Mouse (Mus musculus) neutrophil, adult 5-6 weeks (primary cell): ENCODE data around the gene Mfap5. TPM values are rescaled to one million over a fixed set of nuclear protein-coding genes. Genes with fewer than 3 reads are reported as not detected.
"Not testable (repeated sequence)": the region's sequence is repeated elsewhere in the genome, so short reads cannot be mapped to it uniquely, and the experiment has no call there.

Experiments used
- ATAC-seq: fragments of 151-379, 151-347 bp; 2 replicates; pipeline ENCODE4 v1.8.0; 2017; ENCODE audit warnings: mild to moderate bottlenecking, moderate TSS enrichment; ENCODE audit not compliant: insufficient number of reproducible peaks, poor library complexity, low FRiP score, severe bottlenecking; ENCODE audit errors: extremely low read depth
- total RNA-seq: library from RNA; stranded (forward); fragments of 200-1000 nt; gene quantifications from 2 replicates; pipeline ENCODE4 v1.2.3, GENCODE M21; 2017

Mfap5 gene
- total RNA-seq, 1 experiment from 2014 or later: not detected

DNA sequence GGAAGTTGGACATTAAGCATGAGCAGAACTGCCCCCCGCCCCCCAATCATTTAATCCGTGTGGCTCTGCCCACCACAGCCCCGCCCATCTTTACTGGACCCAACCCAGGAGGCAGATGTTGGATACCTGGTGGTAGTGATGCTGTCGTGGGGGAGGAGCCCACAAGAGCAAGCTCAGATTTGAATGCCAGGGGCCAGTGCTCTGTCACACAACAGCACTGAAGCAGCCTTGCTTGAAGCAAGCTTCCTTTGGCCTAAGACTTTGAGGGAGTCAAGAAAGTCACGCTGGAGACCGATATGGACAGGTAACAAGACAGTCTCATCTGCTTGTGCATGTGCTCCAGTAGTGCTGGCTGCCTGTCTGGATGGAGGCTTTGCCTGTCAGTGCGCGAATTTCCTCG is 48.0 kb downstream of the Mfap5 start, which contains the start of gene Aicda:
Gene Aicda (plus strand): TSS at position 196 of the 400 bp plus-strand sequence.
- ATAC-seq: no peak

GRCm38 (mm10) chr6:122554102-122554501 is 48.5 kb downstream of the Mfap5 start:
- ATAC-seq: no peak

GRCm38 (mm10) chr6:122555266-122555665 is 49.6 kb downstream of the Mfap5 start:
- ATAC-seq: no peak

DNA sequence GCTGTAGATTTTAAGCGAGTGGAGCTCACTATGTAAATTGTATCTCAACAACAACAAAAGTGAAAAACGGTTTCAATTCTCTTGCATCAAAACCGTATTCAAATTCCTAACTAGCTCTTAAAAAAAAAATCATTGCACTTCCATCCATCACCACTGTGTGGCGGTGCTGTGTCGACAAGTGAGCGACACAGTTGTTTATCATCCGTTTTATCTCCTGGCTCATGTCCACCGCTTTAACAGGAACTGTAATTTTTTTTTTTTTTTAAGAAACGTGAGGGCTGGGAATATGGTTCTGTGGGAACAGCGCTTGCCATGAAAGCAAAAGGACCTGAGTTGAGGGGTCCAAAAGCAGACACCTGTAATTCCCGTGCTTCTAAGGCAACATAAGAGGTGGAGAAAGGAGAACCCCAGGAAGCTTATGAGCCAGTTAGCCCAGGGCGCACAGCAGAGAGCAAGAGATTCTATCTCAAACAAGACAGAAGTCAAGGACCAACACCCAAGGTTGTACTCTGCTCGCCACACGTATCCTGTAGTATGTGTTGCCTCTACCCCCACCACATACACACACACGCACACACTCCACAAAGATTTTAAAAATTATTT is 51.4 kb downstream of the Mfap5 start:
- ATAC-seq: peak; percentile 81

GRCm38 (mm10) chr6:122560427-122560826 is 54.8 kb downstream of the Mfap5 start:
- peak; percentile 75 for ATAC-seq

GRCm38 (mm10) chr6:122561005-122561404 is 55.4 kb downstream of the Mfap5 start:
- no peak for ATAC-seq

DNA sequence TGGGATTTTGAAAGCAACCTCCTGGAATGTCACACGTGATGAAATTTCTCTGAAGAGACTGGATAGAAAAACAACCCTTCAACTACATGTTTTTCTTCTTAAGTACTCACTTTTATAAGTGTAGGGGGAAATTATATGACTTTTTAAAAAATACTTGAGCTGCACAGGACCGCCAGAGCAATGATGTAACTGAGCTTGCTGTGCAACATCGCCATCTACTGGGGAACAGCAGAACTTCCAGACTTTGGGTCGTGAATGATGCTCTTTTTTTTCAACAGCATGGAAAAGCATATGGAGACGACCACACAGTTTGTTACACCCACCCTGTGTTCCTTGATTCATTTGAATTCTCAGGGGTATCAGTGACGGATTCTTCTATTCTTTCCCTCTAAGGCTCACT is 56.8 kb downstream of the Mfap5 start:
- ATAC-seq: peak; percentile 71

DNA sequence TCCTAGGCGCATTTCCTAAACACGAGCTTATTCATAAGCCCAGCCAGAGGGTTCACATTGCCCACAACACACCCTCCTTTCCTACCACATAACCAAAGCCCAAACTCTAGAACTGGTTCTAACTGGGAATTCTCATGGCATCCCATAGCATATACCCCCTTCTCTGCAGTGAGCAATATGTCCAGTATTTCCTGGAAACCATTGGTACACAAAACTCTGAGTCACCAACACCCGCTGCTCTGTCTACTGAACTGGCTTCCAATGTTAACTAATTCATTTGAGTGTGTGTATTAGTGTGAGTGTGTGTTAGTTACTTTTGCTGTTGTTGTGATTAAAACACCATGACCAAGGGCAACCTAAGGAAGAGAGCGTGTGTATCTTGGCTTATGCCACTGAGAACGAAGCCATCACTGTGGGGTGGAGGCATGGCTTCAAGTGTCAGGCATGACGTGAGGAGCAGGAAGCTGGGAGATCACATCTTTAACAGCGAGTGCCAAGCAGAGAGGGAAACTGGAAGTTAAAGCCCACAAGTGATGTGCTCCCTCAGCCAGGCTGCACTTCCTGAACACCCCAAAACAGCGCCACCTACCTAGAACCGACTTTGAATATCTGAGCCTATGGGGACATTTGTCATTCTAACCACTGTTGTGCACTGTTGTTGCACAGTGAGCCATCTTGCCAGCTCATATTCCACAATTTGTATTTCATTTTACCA is 59.6 kb downstream of the Mfap5 start:
- peak; percentile 23; the same call in 1 of the 2 replicates for ATAC-seq

GRCm38 (mm10) chr6:122569113-122569512 is 63.5 kb downstream of the Mfap5 start:
- ATAC-seq: no peak

DNA sequence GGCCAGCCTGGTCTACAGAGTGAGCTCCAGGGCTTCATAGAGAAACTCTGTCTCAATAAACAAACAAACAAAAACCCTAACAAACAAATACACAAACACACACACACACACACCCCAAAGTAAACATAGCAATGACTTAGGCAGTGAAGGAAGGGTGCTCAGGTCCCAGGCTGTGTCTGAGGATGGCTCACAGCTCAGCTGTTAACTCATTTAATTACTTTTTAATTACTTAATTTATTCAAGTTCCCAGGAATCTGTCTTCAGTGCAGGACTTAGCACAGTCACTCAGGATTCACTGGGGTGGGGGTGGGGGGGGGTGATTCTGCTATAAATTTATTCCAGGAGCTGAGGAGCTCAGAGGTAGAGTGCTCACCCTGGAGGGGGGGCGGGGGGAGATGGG is 64.1 kb downstream of the Mfap5 start:
- ATAC-seq: no peak

GRCm38 (mm10) chr6:122570695-122571616 is 65.3 kb downstream of the Mfap5 start:
- ATAC-seq: peak; percentile 77

GRCm38 (mm10) chr6:122571617-122571959 is 65.9 kb downstream of the Mfap5 start:
- no peak for ATAC-seq

DNA sequence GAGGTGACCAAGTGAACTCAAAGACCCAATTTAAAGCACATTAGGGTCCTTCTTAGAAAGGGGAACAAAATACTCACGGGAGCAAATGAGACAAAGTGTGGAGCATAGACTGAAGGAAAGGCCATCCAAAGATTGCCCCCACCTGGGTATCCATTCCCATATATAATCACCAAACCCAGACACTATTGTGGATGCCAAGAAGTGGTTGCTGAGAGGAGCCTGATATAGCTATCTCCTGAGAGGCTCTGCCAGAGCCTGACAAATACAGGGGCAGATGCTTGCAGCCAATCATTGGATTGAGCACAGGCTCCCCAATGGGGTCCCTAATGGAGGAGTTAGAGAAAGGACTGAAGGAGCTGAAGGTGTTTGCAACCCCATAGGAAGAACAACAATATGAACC is 69.4 kb downstream of the Mfap5 start:
- not testable (repeated sequence) for ATAC-seq

DNA sequence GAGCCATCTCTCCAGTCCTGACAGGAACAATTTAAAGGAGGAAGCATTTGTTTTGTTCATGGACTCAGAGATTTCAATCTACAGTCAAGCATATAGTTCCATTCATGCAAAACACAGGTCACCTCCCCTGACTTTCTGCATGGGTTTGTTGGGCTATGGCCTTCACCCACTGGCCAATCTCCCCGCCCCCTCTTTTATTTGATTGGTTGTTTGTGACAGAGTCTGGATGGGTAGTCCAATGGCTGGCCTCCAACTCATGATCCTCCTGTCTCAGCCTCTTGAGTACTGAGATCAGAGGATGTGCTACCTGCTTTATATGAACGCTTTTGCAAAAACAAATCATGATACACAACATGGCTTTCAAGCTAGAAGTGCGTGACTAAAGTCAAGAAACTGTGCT is 71.4 kb downstream of the Mfap5 start:
- no peak for ATAC-seq

Other genes with a start within 250 kb of the Mfap5 start
- gene Klrg1, start 223.0 kb upstream of the Mfap5 start, total RNA-seq: 0.37 TPM in 1 of 2 replicates, not detected in the other
- gene M6pr, start 197.1 kb upstream of the Mfap5 start, total RNA-seq: 140 and 155 TPM in 2 replicates
- 13.6 and 13.7 TPM in 2 replicates for gene Phc1, start 165.3 kb upstream of the Mfap5 start, total RNA-seq
- gene Rimklb, start 7.1 kb upstream of the Mfap5 start, total RNA-seq: 0.12 and 3.2 TPM in 2 replicates
- gene Aicda, start 48.0 kb downstream of the Mfap5 start, total RNA-seq: 0.58 and 0.98 TPM in 2 replicates
- 115 and 128 TPM in 2 replicates for gene Apobec1, start 96.6 kb downstream of the Mfap5 start, total RNA-seq
- gene Gdf3, start 104.2 kb downstream of the Mfap5 start, total RNA-seq: 0.23 and 0.25 TPM in 2 replicates
- not detected in 2 replicates for gene Dppa3, start 120.6 kb downstream of the Mfap5 start, total RNA-seq
- not detected in 2 replicates for gene Nanog, start 201.6 kb downstream of the Mfap5 start, total RNA-seq